Mouse (Mus musculus) left cerebral cortex, adult 6 months (tissue): ENCODE measurements around the gene Rilp. TPM values are rescaled to one million over a fixed set of nuclear protein-coding genes. Genes with fewer than 3 reads are reported as not detected.

Experiments used
- long read RNA-seq, 2 experiments: library from polyadenylated mRNA; unstranded; transcript quantifications; one replicate each; pipeline ENCODE4 v2.0.0; 2019 to 2020
- polyA plus RNA-seq: library from polyadenylated mRNA; unstranded; fragments of <200 nt; fragmentation: Nextera tagmentation; gene quantifications from 2 replicates; pipeline ENCODE4 v1.2.3, GENCODE M21; 2021

Rilp gene
- 2.5 and 2.6 TPM in 2 replicates for polyA plus RNA-seq
- long read RNA-seq, experiment 1, partial matches to known transcripts: 4 of 10 reads
- long read RNA-seq, experiment 1, other reads (novel, unspliced or antisense): 1 of 10 reads
- long read RNA-seq, experiment 2, partial matches to known transcripts: 1 of 1 reads
- long read RNA-seq, experiment 2, other reads (novel, unspliced or antisense): 0 of 1 reads

GRCm38 (mm10) chr11:75509741-75510626 is at the start of gene Rilp:
Gene Rilp (plus strand): TSS chr11:75510094.

GRCm38 (mm10) chr11:75460844-75461742 is 48.8 kb upstream of the Rilp start, which contains the start of gene Tlcd2:
Gene Tlcd2 (plus strand): TSS chr11:75461715.

GRCm38 (mm10) chr11:75486601-75487285 is 23.2 kb upstream of the Rilp start, which contains the start of gene Prpf8:
Gene Prpf8 (plus strand): TSS chr11:75486816.

GRCm38 (mm10) chr11:75513336-75513735 is 3.4 kb downstream of the Rilp start, which contains the start of gene Scarf1:
Gene Scarf1 (plus strand): TSS chr11:75513540.

GRCm38 (mm10) chr11:75531469-75532242 is 21.8 kb downstream of the Rilp start, which contains the start of gene Slc43a2:
Gene Slc43a2 (plus strand): TSS chr11:75531694.

Other genes starting within 250 kb of the Rilp start
- gene Rpa1, start 161.8 kb upstream of the Rilp start, polyA plus RNA-seq: 28.0 and 28.8 TPM in 2 replicates
- gene Smyd4, start 161.7 kb upstream of the Rilp start, polyA plus RNA-seq: 8.9 and 9.5 TPM in 2 replicates
- 6.5 and 8.4 TPM in 2 replicates for gene Serpinf1, start 87.4 kb upstream of the Rilp start, polyA plus RNA-seq
- 0.05 TPM in 1 of 2 replicates, not detected in the other for gene Serpinf2, start 70.5 kb upstream of the Rilp start, polyA plus RNA-seq
- gene Wdr81, start 55.4 kb upstream of the Rilp start, polyA plus RNA-seq: 2.9 and 3.3 TPM in 2 replicates
- 0.80 and 0.99 TPM in 2 replicates for gene Tlcd2, start 48.4 kb upstream of the Rilp start, polyA plus RNA-seq
- gene Prpf8, start 23.3 kb upstream of the Rilp start, polyA plus RNA-seq: 12.1 and 13.6 TPM in 2 replicates
- gene Scarf1, start 3.4 kb downstream of the Rilp start, polyA plus RNA-seq: 1.2 and 1.3 TPM in 2 replicates
- gene Slc43a2, start 21.6 kb downstream of the Rilp start, polyA plus RNA-seq: 13.6 and 19.1 TPM in 2 replicates
- gene Pitpna, start 78.0 kb downstream of the Rilp start, polyA plus RNA-seq: 23.7 and 133 TPM in 2 replicates
- 15.7 and 21.9 TPM in 2 replicates for gene Inpp5k, start 120.9 kb downstream of the Rilp start, polyA plus RNA-seq
- gene Myo1c, start 140.4 kb downstream of the Rilp start, polyA plus RNA-seq: 2.4 and 3.5 TPM in 2 replicates
- gene Crk, start 169.2 kb downstream of the Rilp start, polyA plus RNA-seq: 20.3 and 55.9 TPM in 2 replicates
- gene Ywhae, start 222.8 kb downstream of the Rilp start, polyA plus RNA-seq: 792 and 815 TPM in 2 replicates